Mouse (Mus musculus) olfactory bulb, adult 2 months (tissue): ENCODE data around the gene Dnaic2.

ENCODE experiments used
- CTCF ChIP-seq: fragments of 200-500 bp; IDR thresholded peaks from 2 replicates; pipeline ENCODE4 v1.5.1; 2012; ENCODE audit warnings: low read depth, mild to moderate bottlenecking, low read length, moderate library complexity; ENCODE audit not compliant: insufficient read depth
- POLR2A ChIP-seq: fragments of 200-500 bp; IDR thresholded peaks from 2 replicates; pipeline ENCODE4 v1.6.1; 2012; ENCODE audit warnings: mild to moderate bottlenecking, low read depth, low read length, moderate library complexity; ENCODE audit not compliant: insufficient read depth

DNA sequence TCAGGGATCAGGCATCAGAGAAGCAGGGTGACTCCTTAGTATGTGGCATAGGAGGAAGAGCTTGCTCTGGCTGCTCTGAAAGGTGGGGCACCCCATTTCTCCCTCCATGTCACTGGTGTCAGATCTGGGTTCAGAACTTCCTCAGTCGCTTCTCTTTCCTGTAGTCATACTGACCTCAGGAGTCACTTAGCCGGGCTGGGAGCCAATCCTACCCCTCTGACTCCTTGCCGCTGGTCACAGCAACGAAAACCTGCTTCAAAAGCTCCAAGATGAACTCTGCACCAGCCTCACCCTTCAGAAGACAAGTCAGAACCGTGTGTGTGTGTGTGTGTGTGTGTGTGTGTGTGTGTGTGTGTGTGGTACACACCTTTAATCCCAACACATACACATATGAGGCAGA, 20.9 kb upstream of the Dnaic2 start:
- TF ChIP-seq POLR2A (no peak), CTCF (no peak)
